Mouse (Mus musculus) cerebellum, adult 2 months (tissue): ENCODE measurements around the gene Lipa.

Experiments
- CTCF ChIP-seq: fragments of 200-500 bp; IDR thresholded peaks from 2 replicates; pipeline ENCODE4 v1.5.1; 2011; ENCODE audit warnings: low read depth, mild to moderate bottlenecking, control low read depth, low read length, moderate library complexity, borderline replicate concordance; ENCODE audit not compliant: insufficient read depth
- POLR2A ChIP-seq: fragments of 200-500 bp; IDR thresholded peaks from 2 replicates; pipeline ENCODE4 v1.6.1; 2011; ENCODE audit warnings: low read length, control low read depth, borderline replicate concordance; ENCODE audit not compliant: insufficient read depth

DNA sequence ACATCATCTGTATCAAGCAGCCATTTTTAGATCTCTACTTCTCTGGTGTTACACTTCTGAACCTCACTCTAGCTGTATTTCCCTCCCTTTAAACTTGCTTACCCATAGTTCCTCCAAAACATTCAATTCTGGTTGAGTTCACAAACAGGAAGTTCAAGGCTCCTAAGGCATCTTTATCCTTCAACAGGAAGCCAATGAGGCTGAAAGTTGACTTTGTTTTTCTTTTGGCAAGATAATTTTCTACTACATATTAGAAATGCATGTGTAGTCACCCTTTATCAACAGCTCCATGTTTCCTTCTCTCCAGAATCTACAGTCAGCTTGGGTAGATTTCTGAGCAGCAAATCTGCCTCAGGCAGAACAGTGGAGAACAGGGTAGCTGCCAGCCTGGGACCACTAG is 35.3 kb upstream of the Lipa start:
- TF ChIP-seq CTCF (no peak), POLR2A (no peak)
